ENCODE assay signal across 26 mouse cellular contexts in the genomic region with DNA sequence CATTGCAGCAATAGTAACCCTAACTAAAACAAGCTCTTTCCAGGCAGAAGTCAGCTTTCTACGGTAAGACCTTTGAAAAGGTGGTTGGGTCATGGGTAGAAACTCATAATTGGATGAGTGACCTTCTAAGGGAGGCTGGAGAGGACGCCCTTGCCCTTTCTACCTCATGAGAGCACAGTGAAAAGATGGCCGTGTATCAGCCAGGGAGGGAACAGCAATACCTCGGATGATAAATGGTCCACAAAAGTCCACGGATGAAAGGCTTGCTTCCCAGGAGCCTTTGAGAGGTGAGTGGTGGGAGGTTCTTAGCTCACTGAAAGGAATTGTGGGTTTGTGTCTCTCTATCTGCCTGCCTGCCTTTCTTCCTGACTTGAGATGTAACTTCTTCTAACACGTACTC.
"Had no signal": no experiment of that assay in that cellular context is flagged by ENCODE, and none has a peak within 500 bp of the region (broad histone marks: within the 10 kb centered on the region; RNA-seq: fewer than 3 reads in every experiment).

No protein-coding gene starts in this region.

- DNase-seq: gastrocnemius, postnatal 14 days; gastrocnemius, postnatal 36 days; heart, adult 18-20 months; heart, postnatal 14 days; heart, postnatal 36 days; kidney, adult 11 months; kidney, adult 2 months; kidney, adult 9 months; kidney, postnatal 14 days; kidney, postnatal 36 days; layer of hippocampus, adult 9-11 months; layer of hippocampus, postnatal 36 days; left cerebral cortex, postnatal 4 days; liver, embryonic 13.5 days had no signal

- H3K36me3 ChIP-seq: hindbrain, embryonic 15.5 days; limb, embryonic 13.5 days; liver, embryonic 13.5 days; liver, embryonic 15.5 days had no signal

- H3K4me2 ChIP-seq: heart, embryonic 13.5 days; heart, embryonic 15.5 days; hindbrain, embryonic 13.5 days; hindbrain, embryonic 15.5 days; kidney, embryonic 15.5 days; limb, embryonic 13.5 days; limb, embryonic 15.5 days; liver, embryonic 11.5 days; liver, embryonic 13.5 days; liver, embryonic 15.5 days had no signal

- H3K27ac ChIP-seq: heart, embryonic 13.5 days; heart, embryonic 15.5 days; hindbrain, embryonic 13.5 days; hindbrain, embryonic 15.5 days; hindbrain, postnatal 0 days; kidney, embryonic 15.5 days; kidney, postnatal 0 days; limb, embryonic 13.5 days; limb, embryonic 15.5 days; liver, embryonic 13.5 days; liver, embryonic 15.5 days had no signal

- H3K9me3 ChIP-seq: heart, embryonic 13.5 days; heart, embryonic 15.5 days; hindbrain, embryonic 13.5 days; hindbrain, embryonic 15.5 days; kidney, embryonic 15.5 days; limb, embryonic 13.5 days; limb, embryonic 15.5 days; liver, embryonic 13.5 days; liver, embryonic 15.5 days had no signal

- H3K4me1 ChIP-seq: hindbrain, embryonic 15.5 days; kidney, embryonic 15.5 days; limb, embryonic 13.5 days; limb, embryonic 15.5 days had no signal

- ATAC-seq: hindbrain, postnatal 0 days; intestine, embryonic 16.5 days had no signal

- H3K27me3 ChIP-seq: heart, embryonic 13.5 days; heart, embryonic 15.5 days; hindbrain, embryonic 13.5 days; hindbrain, embryonic 15.5 days; kidney, embryonic 15.5 days; limb, embryonic 13.5 days; limb, embryonic 15.5 days; liver, embryonic 13.5 days; liver, embryonic 15.5 days had no signal

- H3K9ac ChIP-seq: heart, embryonic 13.5 days; heart, embryonic 15.5 days; hindbrain, embryonic 13.5 days; hindbrain, embryonic 15.5 days; kidney, embryonic 15.5 days; limb, embryonic 13.5 days; limb, embryonic 15.5 days; liver, embryonic 13.5 days; liver, embryonic 15.5 days had no signal

- H3K4me3 ChIP-seq: heart, embryonic 13.5 days; heart, embryonic 15.5 days; hindbrain, embryonic 13.5 days; hindbrain, embryonic 15.5 days; kidney, embryonic 15.5 days; limb, embryonic 13.5 days; limb, embryonic 15.5 days; liver, embryonic 13.5 days; liver, embryonic 15.5 days had no signal
